Mouse (Mus musculus): Measurements from ENCODE around the gene Rgcc. TPM values are rescaled to one million over a fixed set of nuclear protein-coding genes. Genes with fewer than 3 reads are reported as not detected.
A peak's percentile ranks its signal among the peaks of the same experiment; 100 is the strongest.

Gene Rgcc
- 19.9 and 25.0 TPM in 2 replicates for polyA plus RNA-seq (2014; fragmentation: Nextera tagmentation; extraction: Ambion mirVana)

DNA sequence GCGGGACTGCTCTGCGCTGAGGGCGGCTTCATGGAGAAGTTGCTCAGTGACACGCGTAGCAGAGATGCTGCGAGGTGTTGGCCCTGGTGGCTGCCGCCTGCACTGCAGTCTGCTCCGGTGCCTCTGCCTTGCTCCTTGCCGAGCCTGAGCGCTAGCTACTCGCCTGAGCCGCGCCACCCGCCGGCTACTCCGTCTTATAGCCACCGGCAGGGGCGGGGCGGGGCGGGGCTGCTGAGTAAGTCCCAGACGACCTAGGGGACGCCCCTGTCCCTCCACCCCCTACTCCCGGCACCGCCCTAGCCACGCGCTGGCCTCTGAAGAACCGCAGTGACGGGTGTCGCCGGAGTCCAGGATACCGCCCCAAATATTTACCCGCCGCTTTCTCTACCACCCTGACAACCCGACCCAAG is at the start of gene Rgcc:
TSS of gene Rgcc (minus strand) at position 180 of the 410 bp plus-strand sequence.
- Histone ChIP-seq H3K4me3 (replicated peaks; ENCODE audit: low read depth, low read length) (peak within 1 kb of the TSS; percentile 44), H3K9me3 (ENCODE audit: control insufficient read depth, low read length) (no peaks in the 10 kb centered on the region), H3K4me1 (ENCODE audit: control insufficient read depth, insufficient read depth, low read length) (peaks cover 6% of the 10 kb centered on the region), H3K27ac (replicated peaks; ENCODE audit: low read depth, low read length) (no peak within 1 kb of the TSS), H3K4me2 (ENCODE audit: low read length) (peak within 1 kb of the TSS; percentile 79), H3K36me3 (ENCODE audit: control insufficient read depth, insufficient read depth, low read length) (no peaks in the 10 kb centered on the region), H3K9ac (replicated peaks; ENCODE audit: low read length) (peak within 1 kb of the TSS; percentile 38), H3K27me3 (ENCODE audit: control insufficient read depth, insufficient read depth, low read length) (peaks cover 19% of the 10 kb centered on the region)
- under 1% methylated on average over 34 of the region's 34 CpGs for WGBS
- DNase-seq (peak; percentile 94), ATAC-seq (ENCODE audit: low FRiP score, low TSS enrichment) (peak; percentile 93)

DNA sequence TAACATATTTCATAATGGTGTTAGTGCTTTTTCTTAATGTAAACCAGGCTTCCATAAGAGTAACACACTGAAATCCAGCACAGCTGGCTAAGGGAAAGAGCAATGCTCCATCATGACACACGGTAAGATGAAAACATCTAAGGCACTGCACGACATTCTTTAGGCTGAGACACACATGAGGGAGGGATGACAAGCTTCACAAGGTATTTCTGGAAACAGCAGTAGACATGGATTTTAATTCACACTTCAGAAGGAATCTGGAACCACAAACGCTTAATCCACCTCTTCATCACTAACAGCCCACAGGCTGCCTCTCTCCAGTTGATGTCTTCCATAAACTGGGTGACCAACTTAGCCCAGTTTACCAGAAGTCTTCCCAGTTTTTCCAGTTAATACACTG is 44.9 kb upstream of the Rgcc start:
- 88% methylated on average over 3 of the region's 3 CpGs for WGBS
- ATAC-seq (ENCODE audit: low FRiP score, low TSS enrichment) (no peak), DNase-seq (no peak)
- Histone ChIP-seq H3K4me3 (replicated peaks; ENCODE audit: low read depth, low read length) (no peak overlapping the region), H3K36me3 (ENCODE audit: control insufficient read depth, insufficient read depth, low read length) (peaks cover 42% of the 10 kb centered on the region), H3K27me3 (ENCODE audit: control insufficient read depth, insufficient read depth, low read length) (no peaks in the 10 kb centered on the region), H3K27ac (replicated peaks; ENCODE audit: low read depth, low read length) (no peak overlapping the region), H3K9me3 (ENCODE audit: control insufficient read depth, low read length) (no peaks in the 10 kb centered on the region), H3K4me1 (ENCODE audit: control insufficient read depth, insufficient read depth, low read length) (no peaks in the 10 kb centered on the region), H3K4me2 (ENCODE audit: low read length) (no peak overlapping the region), H3K9ac (replicated peaks; ENCODE audit: low read length) (no peak overlapping the region)

DNA sequence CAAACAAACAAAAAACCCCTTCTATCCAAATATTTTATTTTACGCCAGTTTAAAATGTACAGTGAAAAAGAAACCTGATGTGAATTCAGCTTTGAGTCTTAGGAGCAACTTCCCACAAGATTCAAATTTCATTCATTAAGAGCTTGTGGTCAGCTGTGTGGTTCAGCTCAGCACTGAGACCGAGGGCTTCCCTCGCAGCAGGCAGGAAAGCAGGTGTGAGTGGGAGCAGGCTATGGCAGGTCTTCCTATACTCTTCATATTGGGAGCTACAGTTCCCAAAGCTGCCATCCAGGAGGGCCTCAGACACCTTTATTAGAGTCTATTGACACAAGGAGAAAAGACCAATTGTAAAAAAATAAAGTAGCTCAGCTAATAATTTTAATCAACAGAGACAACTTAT is 34.2 kb upstream of the Rgcc start:
- H3K4me3 ChIP-seq (replicated peaks; ENCODE audit: low read depth, low read length) = no peak overlapping the region
- H3K9me3 ChIP-seq (ENCODE audit: control insufficient read depth, low read length) = no peaks in the 10 kb centered on the region
- 94% methylated on average over 3 of the region's 3 CpGs for WGBS
- H3K4me2 ChIP-seq (ENCODE audit: low read length) = no peak overlapping the region
- no peak overlapping the region for H3K27ac ChIP-seq (replicated peaks; ENCODE audit: low read depth, low read length)
- no peak overlapping the region for H3K9ac ChIP-seq (replicated peaks; ENCODE audit: low read length)
- ATAC-seq (ENCODE audit: low FRiP score, low TSS enrichment) (no peak), DNase-seq (no peak)
- no peaks in the 10 kb centered on the region for H3K4me1 ChIP-seq (ENCODE audit: control insufficient read depth, insufficient read depth, low read length)
- H3K27me3 ChIP-seq (ENCODE audit: control insufficient read depth, insufficient read depth, low read length) = no peaks in the 10 kb centered on the region
- peaks cover 41% of the 10 kb centered on the region for H3K36me3 ChIP-seq (ENCODE audit: control insufficient read depth, insufficient read depth, low read length)

DNA sequence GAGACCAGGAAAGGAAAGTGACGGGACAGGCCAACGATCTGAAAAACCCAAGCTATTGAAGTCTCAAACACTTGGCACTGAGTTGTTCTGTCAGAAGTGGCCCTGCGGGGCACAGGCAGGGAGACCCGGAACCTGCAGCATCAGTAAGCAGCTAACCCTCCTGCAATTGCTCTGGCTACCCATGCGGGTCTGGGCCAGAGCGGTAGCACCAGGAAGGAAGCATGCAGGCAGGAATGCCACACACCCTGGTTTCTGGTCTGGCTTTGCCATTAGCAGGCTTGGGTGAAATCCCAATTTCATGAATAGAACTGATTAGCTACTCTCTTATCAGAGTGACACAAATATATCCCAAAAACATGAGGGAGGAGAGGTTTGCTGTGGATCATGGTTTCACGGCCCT is 30.5 kb upstream of the Rgcc start:
- Histone ChIP-seq H3K9me3 (ENCODE audit: control insufficient read depth, low read length) (no peaks in the 10 kb centered on the region), H3K27me3 (ENCODE audit: control insufficient read depth, insufficient read depth, low read length) (no peaks in the 10 kb centered on the region), H3K36me3 (ENCODE audit: control insufficient read depth, insufficient read depth, low read length) (peaks cover 22% of the 10 kb centered on the region), H3K9ac (replicated peaks; ENCODE audit: low read length) (no peak overlapping the region), H3K4me3 (replicated peaks; ENCODE audit: low read depth, low read length) (no peak overlapping the region), H3K4me1 (ENCODE audit: control insufficient read depth, insufficient read depth, low read length) (no peaks in the 10 kb centered on the region), H3K4me2 (ENCODE audit: low read length) (no peak overlapping the region), H3K27ac (replicated peaks; ENCODE audit: low read depth, low read length) (no peak overlapping the region)
- ATAC-seq (ENCODE audit: low FRiP score, low TSS enrichment) = no peak; the same call in 1 of the 2 replicates
- DNase-seq = no peak
- WGBS = 74% methylated on average over 7 of the region's 7 CpGs

DNA sequence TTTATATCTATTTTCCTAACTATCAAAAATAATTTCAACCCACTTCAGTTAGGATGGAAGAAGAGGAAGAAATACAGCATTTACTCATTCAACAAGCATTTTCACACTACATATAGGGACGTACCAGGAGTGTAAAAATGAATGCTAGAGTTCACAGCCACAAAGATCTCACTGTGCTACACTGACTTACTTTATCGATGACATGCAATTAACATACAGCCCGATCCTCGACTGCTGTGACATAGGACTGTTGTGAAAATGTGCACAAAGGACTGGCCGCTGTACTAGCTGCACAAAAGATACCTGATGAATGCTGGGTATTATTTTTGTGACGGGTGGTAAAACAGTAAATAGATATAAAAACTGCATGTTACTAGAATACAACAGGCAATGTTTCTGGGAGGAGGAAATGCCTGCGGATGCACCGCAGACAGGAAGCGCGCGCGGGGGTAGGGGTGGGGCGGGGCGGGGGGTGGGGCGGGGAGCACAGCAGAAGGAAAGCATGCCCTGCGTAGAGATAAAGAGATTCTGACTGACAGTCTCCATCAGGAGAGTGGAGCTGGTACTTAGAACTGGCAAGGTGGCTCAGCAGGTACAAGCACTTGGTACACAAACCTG is 29.6 kb upstream of the Rgcc start:
- Histone ChIP-seq H3K4me2 (ENCODE audit: low read length) (peak overlapping the region; percentile 41), H3K9ac (replicated peaks; ENCODE audit: low read length) (no peak overlapping the region), H3K4me3 (replicated peaks; ENCODE audit: low read depth, low read length) (no peak overlapping the region; the same call in 1 of the 2 replicates), H3K9me3 (ENCODE audit: control insufficient read depth, low read length) (no peaks in the 10 kb centered on the region), H3K36me3 (ENCODE audit: control insufficient read depth, insufficient read depth, low read length) (peaks cover 13% of the 10 kb centered on the region), H3K27me3 (ENCODE audit: control insufficient read depth, insufficient read depth, low read length) (no peaks in the 10 kb centered on the region), H3K27ac (replicated peaks; ENCODE audit: low read depth, low read length) (no peak overlapping the region), H3K4me1 (ENCODE audit: control insufficient read depth, insufficient read depth, low read length) (no peaks in the 10 kb centered on the region)
- ATAC-seq (ENCODE audit: low FRiP score, low TSS enrichment) (peak; percentile 27; the same call in 1 of the 2 replicates), DNase-seq (peak; percentile 30)
- 52% methylated on average over 16 of the region's 16 CpGs for WGBS

DNA sequence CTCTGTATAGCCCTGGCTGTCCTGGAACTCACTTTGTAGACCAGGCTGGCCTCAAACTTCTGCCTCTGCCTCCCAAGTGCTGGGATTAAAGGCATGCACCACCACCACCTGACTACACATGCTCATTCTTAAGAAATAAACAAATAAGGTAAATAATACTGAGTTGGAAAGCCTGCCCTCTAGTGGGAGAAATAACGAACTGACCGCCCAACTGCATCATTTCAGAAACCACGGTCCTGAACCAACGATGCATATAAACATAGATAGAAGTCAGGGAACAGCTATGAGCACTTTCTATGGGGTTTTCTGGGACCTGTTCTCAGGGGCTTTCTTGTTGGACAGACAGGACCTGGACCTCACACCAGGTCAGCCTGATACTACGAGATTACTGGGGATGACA is 25.6 kb upstream of the Rgcc start:
- WGBS = 28% methylated on average over 5 of the region's 5 CpGs
- no peak overlapping the region for H3K27ac ChIP-seq (replicated peaks; ENCODE audit: low read depth, low read length)
- no peak for ATAC-seq (ENCODE audit: low FRiP score, low TSS enrichment)

DNA sequence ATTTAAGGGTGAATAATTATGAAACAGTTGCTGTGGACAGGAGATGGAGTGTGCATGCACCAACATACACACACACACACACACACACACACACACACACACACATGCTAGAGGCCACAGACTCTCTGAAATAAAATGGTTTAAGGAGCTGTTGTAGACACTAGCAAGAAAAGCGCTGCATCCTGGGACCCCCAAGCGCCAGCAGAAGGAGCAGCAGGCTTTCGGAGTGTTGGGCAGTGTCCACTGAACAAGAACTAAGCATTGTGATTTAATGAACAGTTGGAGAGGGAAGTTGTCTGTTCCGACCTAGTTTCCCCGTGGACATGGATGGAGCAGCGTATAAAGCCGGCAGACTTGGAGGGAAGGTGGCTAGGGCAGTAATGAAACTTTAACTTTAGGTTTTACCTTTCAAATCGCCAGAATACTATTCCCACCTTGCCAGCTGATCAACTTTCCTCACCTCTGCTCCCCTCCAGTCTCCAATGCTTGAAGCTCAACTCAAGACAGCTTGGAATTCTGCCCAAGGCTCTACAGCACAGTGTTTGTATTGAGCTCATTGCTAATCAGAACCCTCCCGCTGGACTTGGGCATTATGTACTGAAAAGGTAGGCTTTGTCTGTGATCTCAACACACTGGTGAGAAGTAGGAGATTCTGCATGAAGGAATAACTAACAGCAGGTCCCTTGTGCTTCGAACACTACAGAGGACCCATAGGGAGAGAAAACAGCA is 22.8 kb upstream of the Rgcc start:
- DNase-seq (peak; percentile 45), ATAC-seq (ENCODE audit: low FRiP score, low TSS enrichment) (no peak)
- H3K36me3 ChIP-seq (ENCODE audit: control insufficient read depth, insufficient read depth, low read length) = no peaks in the 10 kb centered on the region
- no peak overlapping the region for H3K9ac ChIP-seq (replicated peaks; ENCODE audit: low read length)
- no peak overlapping the region for H3K4me2 ChIP-seq (ENCODE audit: low read length)
- no peak overlapping the region for H3K27ac ChIP-seq (replicated peaks; ENCODE audit: low read depth, low read length)
- H3K9me3 ChIP-seq (ENCODE audit: control insufficient read depth, low read length) = no peaks in the 10 kb centered on the region
- no peaks in the 10 kb centered on the region for H3K27me3 ChIP-seq (ENCODE audit: control insufficient read depth, insufficient read depth, low read length)
- H3K4me3 ChIP-seq (replicated peaks; ENCODE audit: low read depth, low read length) = no peak overlapping the region
- WGBS = 82% methylated on average over 10 of the region's 10 CpGs
- H3K4me1 ChIP-seq (ENCODE audit: control insufficient read depth, insufficient read depth, low read length) = 0 out of 2 replicates have a peak, but pooled peaks cover 2% of the 10 kb centered on the region

More for the DNA sequence above, 25.6 kb upstream of the Rgcc start:
- no peak overlapping the region for H3K4me3 ChIP-seq (replicated peaks; ENCODE audit: low read depth, low read length)
- no peak overlapping the region for H3K4me2 ChIP-seq (ENCODE audit: low read length)
- no peaks in the 10 kb centered on the region for H3K9me3 ChIP-seq (ENCODE audit: control insufficient read depth, low read length)
- H3K9ac ChIP-seq (replicated peaks; ENCODE audit: low read length) = no peak overlapping the region
- H3K36me3 ChIP-seq (ENCODE audit: control insufficient read depth, insufficient read depth, low read length) = no peaks in the 10 kb centered on the region
- H3K4me1 ChIP-seq (ENCODE audit: control insufficient read depth, insufficient read depth, low read length) = 0 out of 2 replicates have a peak, but pooled peaks cover 2% of the 10 kb centered on the region
- DNase-seq = peak; percentile 76
- no peaks in the 10 kb centered on the region for H3K27me3 ChIP-seq (ENCODE audit: control insufficient read depth, insufficient read depth, low read length)

DNA sequence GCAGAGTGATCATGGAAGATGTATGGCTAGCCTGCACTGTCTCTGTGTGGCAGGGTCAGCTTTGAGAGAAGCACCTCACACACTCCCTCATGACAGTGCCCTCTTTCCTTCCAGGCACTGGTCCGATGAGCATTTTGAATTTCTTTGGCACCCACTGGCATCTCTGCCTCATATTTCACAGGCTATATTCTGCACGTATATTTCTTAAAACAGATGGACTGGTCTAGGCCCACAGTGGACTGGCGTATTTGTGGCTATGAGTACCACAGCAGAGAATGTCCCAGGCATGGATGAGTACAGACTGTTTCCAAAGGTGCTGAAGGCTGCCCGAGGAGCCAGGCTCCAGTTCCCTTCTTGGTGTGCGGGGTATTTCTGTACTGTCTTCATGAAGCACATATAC is 20.4 kb upstream of the Rgcc start:
- H3K4me3 ChIP-seq (replicated peaks; ENCODE audit: low read depth, low read length) = no peak overlapping the region
- H3K9ac ChIP-seq (replicated peaks; ENCODE audit: low read length) = no peak overlapping the region
- H3K9me3 ChIP-seq (ENCODE audit: control insufficient read depth, low read length) = no peaks in the 10 kb centered on the region
- 90% methylated on average over 5 of the region's 5 CpGs for WGBS
- no peaks in the 10 kb centered on the region for H3K36me3 ChIP-seq (ENCODE audit: control insufficient read depth, insufficient read depth, low read length)
- no peak overlapping the region for H3K4me2 ChIP-seq (ENCODE audit: low read length)
- ATAC-seq (ENCODE audit: low FRiP score, low TSS enrichment) = no peak
- 0 out of 2 replicates have a peak, but pooled peaks cover 2% of the 10 kb centered on the region for H3K4me1 ChIP-seq (ENCODE audit: control insufficient read depth, insufficient read depth, low read length)
- H3K27ac ChIP-seq (replicated peaks; ENCODE audit: low read depth, low read length) = no peak overlapping the region
- no peaks in the 10 kb centered on the region for H3K27me3 ChIP-seq (ENCODE audit: control insufficient read depth, insufficient read depth, low read length)
- no peak for DNase-seq
